Mouse (Mus musculus) cerebellum, adult 9-10 months (tissue): ENCODE results near the gene Tenm4.

Experiments
- DNase-seq: peaks from one replicate; pipeline ENCODE4 v3.0.0; 2022

Gene Tenm4

DNA sequence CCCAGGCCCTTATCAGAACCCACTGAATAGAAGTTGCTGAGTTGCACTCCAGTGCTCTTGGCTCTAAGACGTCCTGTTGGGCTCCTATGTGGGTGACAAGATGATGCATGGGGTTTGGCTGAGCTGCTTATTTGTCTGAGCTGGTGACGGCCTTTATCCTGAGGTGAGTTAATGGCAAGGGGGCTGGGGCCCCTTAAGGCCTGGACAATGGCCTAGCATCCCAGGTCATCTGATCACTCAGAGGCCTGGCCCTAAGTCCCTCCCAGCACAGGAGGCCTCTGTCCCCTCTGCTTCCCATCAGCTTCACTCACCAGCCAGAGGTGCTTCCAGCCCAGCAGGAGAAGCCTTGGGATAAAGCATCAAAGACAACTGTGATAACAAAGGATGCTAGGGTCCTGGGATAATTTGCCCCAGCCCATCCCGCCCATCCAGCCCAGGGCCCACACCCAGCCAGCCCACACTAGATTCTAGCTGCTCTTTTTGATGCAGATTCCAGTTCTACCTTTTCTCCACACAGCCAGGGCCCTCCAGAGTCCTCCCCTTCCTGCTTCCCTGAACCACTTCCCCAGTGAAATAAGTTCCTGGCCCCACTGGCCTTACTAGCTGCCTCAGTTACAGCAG lies 484.2 kb downstream of the Tenm4 start:
- no peak for DNase-seq

DNA sequence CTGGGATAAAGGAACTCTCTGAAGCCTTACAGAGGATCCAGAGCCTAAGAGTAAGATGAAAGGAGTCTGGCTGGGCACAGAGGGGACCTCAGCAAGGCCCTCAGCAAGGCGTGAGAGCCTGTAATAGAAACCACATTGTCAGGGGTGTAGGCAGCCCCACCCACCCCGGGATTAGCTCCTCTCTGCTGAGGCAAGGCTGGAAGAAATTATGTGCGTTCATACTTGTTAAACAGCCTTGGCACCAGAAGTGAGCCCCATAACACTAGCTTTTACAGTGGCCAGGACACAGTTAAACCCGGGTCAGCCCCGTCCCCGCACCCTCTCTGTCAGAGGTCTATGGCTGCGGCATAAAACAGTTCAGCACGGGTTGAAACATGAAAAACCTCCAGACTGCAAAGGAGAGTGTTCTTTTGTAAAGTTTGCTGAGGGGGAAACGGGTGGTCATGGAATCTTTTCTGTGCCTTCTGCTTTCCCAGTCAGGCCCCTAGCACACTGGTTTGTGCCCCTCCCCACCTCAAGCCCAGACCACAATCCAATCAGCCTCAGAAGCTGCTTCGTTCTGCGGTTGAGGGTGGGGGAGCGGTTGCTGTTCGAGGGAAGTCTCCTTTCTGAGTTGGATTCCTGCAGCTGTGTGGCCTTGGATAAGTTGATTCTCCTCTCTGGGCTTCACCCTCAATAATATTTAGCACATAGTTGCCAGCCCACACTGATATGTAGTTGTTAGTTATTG lies 486.2 kb downstream of the Tenm4 start:
- DNase-seq = no peak

DNA sequence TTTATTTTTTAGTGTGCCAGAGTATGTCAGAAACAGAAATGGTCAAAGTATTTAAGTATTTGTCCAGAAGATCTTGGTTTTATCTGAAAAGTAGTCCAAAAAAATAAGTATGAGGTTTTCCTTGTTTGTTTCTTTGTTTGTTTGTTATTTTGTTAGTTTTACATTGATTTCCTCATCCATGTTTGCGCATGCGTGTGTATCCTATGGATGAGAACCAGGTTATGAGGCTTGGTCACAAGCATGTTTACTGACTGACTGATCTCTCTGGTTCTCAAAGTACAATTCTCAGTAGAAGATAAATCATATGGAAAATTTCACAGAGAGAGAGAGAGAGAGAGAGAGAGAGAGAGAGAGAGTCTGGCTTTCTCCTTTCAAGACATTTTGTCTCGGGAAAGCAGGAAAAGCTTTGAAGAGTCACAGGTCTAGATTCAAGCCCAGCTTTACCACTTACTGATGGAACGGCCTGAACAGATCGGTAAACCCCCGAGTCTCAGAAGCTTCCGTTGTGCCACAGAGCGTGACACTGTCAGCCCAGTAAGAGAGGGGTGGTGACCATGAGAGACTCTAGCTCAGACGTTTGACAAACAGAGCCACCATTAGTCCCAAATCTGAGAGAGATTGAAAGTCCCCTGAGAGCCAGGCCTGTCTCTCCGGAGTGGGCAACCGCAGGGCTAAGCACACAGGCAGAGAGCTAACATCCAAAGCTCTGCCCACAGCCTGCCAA lies 487.0 kb downstream of the Tenm4 start:
- DNase-seq = no peak

DNA sequence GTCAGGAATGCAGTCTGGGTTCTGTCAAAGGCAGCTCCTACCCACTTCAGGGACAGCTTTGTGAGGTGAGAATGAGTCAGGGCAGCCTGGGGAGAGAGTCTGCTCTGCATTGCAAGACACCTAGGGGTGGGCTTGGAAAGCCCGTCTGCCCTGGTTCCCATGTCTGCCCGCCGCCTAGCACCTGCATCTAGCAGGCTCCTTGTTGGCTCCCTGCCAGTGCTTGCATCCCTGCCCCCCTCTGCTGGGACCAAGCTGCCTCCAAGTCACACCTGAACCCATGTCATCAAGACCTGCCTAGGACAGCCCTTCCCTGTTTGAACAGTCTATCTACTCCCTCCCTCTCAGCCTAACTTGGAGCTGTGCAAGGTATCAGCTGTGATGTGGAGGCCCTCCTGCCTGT lies 489.9 kb downstream of the Tenm4 start:
- no peak for DNase-seq

DNA sequence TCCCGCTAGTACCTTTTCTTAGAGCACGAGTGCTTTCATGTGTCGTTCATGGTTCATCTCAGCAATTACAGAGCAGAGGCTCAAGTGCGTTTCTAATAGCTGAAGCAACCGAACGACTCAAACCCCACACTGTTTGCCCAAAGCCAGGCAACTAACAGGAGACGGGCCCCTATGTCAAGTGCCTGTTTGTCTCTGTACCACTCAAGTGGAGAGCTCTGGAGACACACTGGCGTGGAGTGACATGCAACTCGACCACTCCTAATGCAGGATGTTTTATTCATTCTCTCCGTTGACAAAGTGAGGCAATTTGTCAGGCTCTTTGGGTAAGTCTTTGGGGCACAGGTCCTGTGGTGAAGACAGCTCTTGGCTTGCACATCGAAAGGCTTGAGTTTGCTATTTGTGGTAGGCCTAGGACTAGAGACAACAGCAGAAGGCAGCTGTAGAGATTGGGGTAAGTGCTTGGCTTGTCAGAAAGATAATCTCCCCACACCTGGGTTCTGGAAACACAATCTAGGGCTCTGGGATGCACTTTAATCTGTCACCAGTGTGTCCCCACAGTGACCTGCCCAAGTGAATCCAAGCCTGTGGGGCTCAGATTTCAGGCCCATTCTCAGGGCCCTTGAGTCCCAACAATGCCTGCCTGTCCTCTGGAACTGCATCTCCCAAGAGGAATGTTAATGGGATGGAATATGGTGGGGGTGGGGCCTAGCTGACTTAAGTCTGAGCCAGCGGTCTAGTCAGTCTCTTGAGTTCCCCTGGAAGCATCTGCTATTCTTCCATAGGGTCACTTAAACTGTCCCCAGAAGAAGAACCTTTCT lies 490.5 kb downstream of the Tenm4 start:
- DNase-seq = no peak

DNA sequence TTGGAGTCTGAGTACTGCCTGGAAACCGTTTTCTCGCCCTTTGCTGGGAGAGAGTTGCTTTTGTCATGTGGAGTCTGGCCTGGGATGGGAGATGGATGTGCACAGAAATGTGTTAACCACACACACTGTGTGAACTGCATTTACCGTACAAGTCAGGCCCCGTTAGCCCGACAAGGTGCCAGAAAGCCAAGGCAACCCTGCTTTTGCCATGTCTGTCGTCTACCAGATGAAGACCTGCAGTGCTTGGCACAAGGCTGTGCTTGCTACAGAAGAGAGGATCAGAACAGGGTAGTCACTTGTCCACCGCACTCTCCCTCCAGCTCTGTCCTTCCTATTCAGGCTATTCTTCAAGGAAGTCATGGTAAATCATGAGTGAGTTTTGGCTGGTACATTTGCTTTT lies 492.3 kb downstream of the Tenm4 start:
- DNase-seq = no peak

DNA sequence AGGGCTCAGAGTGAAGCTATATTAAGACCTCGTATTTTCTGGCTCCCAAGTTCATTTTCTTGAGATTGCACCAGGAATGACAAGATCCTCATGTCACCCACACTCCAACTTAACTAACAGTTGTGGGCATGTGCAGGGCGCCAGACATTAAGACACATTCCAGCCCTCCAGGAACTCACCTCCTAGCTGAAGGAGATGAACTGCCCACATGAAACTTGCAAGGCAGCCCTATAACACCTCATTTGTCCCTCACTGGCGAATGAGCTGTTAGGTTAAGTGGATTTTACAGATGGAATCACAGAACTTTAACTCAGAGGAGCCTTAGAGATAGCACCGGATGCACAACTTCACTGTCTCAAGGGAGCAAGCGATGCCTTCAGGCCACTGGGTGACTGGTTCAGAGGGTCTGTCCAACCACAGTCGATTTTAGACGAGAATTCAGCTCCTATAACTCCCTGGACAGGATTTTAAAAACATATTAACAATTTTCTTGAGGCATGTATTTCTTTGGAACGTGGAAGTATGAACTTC lies 495.4 kb downstream of the Tenm4 start:
- DNase-seq = no peak

DNA sequence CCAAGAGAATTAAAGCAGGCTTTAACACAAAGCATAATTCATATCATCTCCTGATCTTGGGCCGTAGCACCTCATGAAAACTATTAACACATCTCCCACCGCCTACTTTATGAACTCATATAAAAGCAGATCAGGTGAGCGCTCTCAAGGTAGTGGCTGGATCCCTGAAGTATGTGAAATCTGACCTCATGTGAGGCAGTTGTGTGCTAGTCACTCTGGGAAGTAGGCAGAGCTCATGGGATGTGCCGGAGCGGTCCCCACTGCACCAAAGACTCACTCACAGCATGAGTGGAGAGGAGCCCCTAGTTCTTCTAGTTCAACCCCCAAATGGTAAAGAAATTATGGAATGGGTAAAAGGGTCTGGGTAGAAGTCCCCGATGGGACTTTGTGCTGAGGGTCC lies 496.6 kb downstream of the Tenm4 start:
- no peak for DNase-seq

DNA sequence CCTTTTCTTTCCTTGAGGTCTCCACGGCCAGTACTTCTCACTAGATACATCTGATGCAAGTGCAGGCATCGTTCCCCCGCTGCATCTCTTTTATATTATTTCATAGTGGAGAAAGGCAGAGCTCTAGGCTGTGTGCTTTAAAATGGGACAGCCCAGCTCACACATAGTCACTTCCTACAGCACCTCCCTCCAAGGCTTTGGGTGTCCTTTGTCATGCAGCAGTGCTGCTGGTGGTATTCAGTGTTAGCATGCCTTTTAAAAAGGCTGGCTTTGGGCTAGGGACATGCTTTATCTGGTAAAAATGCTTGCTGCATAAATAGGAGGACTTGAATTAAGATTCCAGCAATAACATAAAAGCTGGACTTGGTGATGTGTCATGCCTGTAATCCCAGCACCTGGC lies 499.0 kb downstream of the Tenm4 start:
- DNase-seq = no peak

DNA sequence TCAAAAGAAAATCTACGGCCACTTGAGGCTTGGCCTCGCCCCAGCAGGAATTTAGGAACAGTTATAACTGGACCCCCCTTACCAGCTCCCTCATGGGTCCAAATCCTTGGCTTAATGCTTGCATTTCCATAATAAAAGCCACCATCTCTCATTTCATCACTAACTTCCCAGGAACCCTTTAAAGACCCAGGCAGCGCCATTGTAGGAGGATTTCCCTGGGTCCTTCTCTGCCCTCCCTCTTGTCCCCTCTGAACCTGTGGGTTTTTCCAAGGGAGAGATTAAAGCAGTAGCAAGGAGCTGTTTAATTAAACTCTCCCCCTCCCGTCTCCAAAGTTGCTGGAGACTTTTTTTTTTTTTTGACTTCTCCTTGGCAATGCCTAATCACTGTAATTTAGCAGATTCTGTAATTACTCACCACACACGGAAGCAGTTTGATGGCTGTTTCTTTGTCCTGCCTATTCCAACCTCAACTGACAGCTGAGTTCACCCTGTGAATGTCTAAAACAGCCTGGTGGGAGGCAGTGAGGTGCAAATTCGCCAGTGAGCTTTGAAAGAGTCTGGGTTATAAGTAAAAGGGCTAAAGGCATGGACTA lies 501.4 kb downstream of the Tenm4 start:
- no peak for DNase-seq

DNA sequence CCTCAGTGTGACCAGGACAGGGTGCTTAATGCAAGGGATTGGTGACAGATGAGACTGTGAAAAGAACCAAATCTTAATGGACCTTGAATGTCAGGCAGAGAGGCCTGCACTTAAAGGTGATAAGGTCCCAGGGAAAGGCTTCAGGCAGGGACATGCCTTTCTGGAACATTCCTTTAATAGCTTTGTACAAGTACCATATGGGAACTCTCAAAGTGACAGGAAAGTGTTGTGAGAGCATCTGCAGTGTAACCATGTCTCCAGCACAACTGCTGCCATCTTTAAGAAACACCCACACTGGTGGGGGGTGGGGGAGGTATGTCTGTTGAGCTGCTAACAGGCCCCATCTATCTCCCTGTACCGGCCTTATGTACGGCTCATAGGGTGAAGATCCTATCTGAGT lies 506.0 kb downstream of the Tenm4 start:
- DNase-seq = no peak

DNA sequence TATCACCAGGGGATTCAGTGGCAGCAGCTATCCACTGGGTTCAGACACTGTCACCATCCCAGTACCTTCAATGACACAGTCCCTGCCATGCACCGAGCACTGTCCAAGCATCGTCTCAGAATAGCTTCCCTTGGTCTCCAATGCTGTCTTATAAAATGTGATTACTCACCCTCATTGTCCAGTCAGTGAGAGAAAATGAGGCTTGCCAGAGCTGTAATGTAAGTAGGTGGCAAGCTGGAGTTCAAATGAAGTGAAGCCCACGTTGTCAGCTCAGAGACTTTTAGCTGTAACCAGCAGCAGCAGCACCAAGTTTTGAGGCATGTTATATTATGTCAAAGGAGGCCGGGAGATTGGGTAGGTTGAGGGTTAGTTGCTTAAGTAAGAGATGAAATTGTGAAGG lies 507.2 kb downstream of the Tenm4 start:
- no peak for DNase-seq

DNA sequence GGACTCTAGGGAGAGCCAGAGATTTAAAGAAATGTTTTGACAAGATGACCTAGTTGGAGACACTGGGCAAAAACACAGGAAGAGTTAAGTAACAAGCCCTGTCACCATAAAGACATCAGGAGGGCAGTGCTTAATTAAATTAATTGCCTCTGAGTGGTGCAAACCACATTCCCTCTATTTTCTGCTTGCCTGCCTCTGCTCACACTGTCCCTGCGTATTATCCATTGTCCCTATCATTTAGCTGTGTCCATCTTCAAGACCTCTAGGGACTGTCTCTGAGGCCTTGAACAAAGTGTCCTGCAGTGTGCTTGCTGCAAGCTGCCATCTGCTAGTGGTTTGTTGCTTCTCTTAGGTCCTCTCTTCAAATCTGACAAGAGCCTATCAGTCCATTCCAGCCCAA lies 508.7 kb downstream of the Tenm4 start:
- no peak for DNase-seq

DNA sequence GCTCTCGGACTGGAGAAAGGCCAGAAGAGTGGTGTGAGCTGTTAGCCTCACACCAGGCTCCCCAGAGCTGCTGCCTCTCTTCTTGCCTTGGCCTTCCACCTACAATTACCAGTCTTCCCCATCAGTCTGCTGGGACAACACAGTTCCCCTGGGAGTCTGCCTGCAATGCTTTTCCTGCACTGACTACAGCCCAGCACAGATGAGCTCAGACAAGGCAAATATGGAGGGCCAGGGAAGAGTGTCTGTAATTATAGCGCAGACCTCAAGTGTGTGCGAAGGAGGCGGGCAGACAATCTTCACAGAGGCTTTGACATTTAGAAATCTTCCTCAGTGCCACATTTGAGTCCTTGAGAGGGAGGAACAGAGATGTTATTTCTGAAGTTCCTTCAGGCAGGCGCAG lies 509.4 kb downstream of the Tenm4 start:
- DNase-seq = no peak

DNA sequence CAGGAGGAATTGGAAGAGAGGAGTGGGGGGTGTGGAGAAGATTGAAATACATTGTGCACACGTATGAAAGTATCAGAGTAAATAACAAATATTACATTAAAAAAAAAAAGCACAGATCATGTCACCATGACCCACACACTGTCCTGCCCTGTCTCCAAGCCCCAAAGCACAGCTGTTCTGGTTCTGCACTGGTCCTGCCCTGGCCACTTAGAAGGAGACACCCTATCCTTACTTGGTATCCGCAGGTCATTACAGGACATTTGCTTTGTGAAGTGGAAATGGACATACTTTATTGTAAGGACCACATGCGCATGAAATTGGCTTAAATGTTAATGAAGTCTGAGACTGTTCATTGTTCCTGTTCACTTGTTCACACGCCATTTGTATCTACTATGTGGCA lies 510.8 kb downstream of the Tenm4 start:
- DNase-seq = no peak

DNA sequence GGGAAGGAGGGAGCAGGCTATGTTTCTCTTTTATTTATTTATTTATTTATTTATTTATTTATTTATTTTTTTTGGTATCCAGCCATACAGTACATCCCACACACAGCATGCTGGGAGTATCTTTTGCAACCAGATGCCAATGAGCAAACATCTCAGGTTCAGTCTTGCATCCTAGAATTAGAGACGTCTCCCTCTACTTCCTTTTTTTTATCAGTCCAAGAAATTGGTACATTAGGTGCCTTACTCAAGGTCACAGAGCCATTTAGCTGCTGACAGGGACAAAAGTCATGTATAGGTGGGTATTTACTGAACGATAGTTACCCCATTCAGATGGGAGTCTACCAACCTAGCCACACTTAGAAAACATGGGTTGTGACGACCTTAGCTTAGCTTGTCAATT lies 517.1 kb downstream of the Tenm4 start:
- DNase-seq = no peak

DNA sequence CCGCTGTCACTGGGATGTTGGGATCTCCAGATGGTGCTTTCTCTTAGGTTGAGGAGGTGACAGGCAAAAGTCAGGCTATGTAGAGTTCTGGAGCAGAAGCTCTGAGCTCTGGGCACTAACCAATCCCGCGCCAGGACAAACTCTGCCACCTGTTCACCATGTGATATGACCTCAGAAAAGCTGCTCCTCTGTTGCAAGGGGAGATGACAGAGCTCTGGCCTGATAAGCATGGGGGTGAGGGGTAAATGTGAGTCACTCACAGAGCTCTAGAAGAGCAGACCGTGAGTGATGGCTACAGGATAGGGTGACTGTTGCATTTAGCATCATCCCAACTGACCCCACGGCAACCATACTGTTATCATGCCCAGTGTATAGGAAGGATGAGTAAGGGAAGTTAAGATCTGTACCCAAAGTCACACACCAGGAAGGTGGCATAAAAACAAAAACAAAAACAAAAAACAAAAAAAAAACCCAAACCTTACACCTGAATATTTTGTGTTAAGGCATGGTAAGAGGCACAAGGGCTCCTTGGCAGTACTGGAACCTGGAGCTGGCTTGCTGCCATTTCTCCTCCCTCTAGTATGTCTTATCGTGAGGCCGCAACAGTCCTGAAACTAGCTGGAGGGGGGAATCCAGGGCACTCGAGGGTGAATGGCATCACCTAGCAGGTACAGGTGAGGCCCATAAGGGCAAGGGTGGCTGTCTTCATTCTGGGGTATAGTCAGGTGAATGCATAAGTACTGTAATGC lies 530.2 kb downstream of the Tenm4 start:
- no peak for DNase-seq

DNA sequence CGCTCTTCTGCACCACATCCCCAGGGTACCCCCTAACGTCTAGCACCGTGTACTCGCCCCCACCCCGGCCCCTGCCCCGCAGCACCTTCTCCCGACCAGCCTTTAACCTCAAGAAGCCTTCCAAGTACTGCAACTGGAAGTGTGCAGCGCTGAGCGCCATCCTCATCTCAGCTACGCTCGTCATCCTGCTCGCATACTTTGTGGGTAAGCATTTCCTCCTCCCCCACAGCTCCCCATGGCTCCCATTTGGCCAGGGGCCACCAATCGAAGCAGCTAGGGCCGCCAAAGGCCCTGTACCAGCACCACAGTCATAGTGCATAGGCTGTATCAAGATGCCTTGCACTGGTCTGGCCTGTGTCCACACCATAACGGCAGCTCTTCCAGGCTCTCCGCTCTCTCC lies 532.9 kb downstream of the Tenm4 start:
- no peak for DNase-seq

DNA sequence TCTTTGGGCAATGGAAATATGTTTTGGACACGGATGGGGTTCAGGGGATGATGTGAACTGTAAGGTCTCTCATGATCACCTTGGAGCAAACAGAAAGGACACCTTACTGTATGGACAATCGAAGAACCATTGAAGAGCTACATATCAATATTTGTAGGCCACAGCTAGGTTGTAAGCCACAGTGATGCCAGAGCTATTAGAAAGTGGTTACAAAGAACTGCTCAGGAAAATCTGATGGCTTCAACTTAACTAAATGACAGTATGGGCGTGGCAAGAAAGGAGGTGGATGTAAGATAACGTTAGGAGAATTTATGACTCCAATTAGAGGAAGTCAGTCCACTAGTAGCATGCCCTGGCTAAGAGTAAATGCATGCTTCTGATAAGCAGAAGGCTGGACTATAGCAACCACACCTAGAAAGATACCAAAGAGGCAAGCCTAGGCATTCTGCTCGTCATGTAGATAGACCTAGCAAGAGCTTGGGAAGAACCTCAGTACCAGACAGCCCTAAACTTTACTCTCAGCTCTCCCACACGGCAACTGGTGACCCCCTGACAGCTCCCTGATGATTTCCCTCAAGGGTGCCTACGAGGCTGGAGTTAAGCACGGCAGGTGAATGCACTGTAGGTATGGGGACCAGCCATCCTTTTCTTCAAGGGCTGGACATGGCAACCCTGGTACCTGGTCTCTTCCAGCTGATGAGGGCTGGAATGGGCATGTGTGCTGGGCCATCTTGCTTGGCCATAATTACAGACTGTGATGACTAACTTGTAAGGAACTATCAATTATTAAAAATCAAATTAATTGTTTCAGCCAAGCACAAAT lies 534.5 kb downstream of the Tenm4 start:
- DNase-seq = no peak

DNA sequence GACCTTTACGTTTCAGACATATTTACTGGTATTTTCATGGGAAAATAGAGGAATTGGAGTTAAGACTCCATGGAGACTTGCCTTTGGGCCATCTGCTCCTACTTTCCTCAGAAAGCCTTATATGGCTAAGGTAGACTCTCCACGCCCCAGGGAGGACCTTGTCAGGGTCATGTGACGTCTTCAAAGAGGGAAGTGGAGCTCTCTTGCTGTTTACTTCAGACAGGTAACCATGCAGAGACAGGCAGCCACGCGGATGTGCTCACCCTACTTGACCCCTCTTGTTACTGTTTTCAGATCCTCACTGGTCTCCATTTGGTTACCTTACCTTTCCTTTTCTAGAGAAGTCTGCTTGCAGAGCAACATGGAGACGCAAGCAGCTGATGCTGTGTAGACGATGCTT lies 535.5 kb downstream of the Tenm4 start:
- DNase-seq = no peak

DNA sequence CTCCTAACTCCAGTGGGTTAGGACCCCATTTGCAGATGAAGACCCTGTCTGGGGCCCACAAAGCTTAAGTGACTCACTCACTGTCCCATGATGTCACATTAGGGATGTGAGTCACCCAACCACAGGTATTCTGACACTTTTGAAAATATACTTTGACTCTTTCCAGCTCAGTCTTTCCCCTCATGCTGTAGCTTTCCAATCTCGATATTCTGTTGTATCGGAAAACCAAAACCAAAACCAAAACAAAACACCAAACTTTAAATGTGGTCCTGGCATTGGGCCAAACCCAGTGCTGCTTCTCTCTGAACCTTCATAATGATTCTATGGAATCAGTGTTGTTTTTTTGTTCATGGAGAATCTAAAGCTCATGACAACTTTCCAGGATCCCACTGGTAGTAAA lies 536.1 kb downstream of the Tenm4 start:
- no peak for DNase-seq
